Mouse (Mus musculus) right cerebral cortex, postnatal 14 days (tissue): ENCODE data around the gene Zfp94.

ENCODE experiments used
- DNase-seq: peaks from one replicate; pipeline ENCODE4 v3.0.0; 2022

Gene Zfp94

GRCm38 (mm10) chr7:24271191-24271590 lies 45.3 kb downstream of the Zfp94 start:
- no peak for DNase-seq

- DNase-seq = peak; percentile 67
Measured at GRCm38 (mm10) chr7:24270288-24270672, 46.2 kb downstream of the Zfp94 start, which contains the start of gene Zfp93. Gene Zfp93 (plus strand): TSS chr7:24270420.

- DNase-seq = no peak
Measured at GRCm38 (mm10) chr7:24269667-24270287, 46.7 kb downstream of the Zfp94 start.

GRCm38 (mm10) chr7:24269256-24269655 lies 47.2 kb downstream of the Zfp94 start:
- no peak for DNase-seq

GRCm38 (mm10) chr7:24268176-24269155 lies 48.0 kb downstream of the Zfp94 start:
- no peak for DNase-seq

- no peak for DNase-seq
Measured at GRCm38 (mm10) chr7:24260000-24260312, 56.5 kb downstream of the Zfp94 start.

- DNase-seq = no peak
Measured at GRCm38 (mm10) chr7:24259306-24259999, 57.0 kb downstream of the Zfp94 start.

- peak; percentile 64 for DNase-seq
Measured at GRCm38 (mm10) chr7:24254633-24255474, 61.6 kb downstream of the Zfp94 start, which contains the start of gene Zfp108. Gene Zfp108 (plus strand): TSS chr7:24254794.

GRCm38 (mm10) chr7:24253779-24254615 lies 62.5 kb downstream of the Zfp94 start:
- no peak for DNase-seq
